Mouse (Mus musculus): ENCODE results near the gene Hivep3. TPM values are rescaled to one million over a fixed set of nuclear protein-coding genes. Genes with fewer than 3 reads are reported as not detected.

Gene Hivep3
- total and polyA plus RNA-seq, 3 experiments = not detected

DNA sequence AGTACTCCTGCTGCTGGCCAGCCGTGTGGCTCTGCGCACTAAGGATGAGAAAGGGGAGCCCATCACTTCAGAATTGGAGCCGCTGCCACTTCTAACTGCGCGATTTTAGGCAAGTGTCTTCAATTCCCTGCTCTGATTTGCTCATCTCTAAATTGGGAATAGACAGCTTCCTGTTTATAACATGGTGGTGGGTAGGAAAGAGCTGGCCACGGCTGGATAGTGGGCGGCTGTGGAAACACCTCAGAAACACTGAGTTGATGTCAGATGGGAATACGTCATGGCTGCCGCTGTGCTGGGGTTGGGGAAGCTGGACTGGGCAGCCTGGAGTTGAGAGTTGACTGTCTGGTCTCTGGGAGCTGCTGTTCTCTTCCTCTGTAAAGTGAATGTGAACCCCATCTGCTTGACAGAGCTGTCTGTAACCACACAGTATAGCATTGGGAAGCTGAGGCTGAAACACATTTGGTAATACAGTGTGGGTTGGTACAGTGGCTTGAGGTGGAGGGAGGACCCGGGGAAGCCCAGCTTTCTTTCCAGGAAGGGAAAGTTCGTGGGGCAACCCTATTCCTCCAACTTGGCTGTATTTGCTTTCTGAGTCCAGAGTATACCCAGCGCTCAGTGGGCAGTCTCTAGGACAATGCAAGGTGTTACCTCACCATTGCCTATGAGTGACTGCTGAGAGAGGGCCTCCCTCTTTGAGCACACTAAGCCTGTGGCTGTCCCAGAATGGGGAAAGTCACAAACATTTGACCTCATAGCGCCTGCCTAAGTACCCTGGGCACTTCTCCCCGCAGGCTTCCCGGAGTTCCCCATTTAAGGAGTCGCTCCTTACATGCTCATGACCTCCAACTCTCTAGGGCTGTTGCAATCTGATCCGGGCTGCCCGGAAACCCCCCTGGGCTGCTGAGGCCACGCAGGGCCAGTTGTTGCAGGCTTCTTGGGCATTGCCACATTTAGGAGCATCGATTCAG lies 232.8 kb downstream of the Hivep3 start:
- no peaks in the 10 kb centered on the region for H3K36me3 ChIP-seq (ENCODE audit: control insufficient read depth in 1 of 2, insufficient read depth in 2 of 2, low read length in 2 of 2)
- H3K9me3 ChIP-seq (replicated peaks; ENCODE audit: insufficient read depth, low read length) = no peaks in the 10 kb centered on the region
- no peaks in the 10 kb centered on the region for H3K27me3 ChIP-seq (ENCODE audit: control insufficient read depth in 1 of 2, insufficient read depth in 2 of 2, low read length in 2 of 2)
- no peak overlapping the region for H3K4me3 ChIP-seq (ENCODE audit: control insufficient read depth in 1 of 2, insufficient read depth in 1 of 2, low read depth in 2 of 2, low read length in 2 of 2)
- H3K9ac ChIP-seq (ENCODE audit: control insufficient read depth, low read depth, low read length, poor library complexity, severe bottlenecking) = no peak overlapping the region
- DNase-seq (ENCODE audit: low read depth, low spot score) = no peak
- no peak overlapping the region for H3K27ac ChIP-seq (ENCODE audit: control insufficient read depth, low read depth, low read length)
- no peaks in the 10 kb centered on the region for H3K4me1 ChIP-seq (ENCODE audit: control insufficient read depth in 1 of 2, insufficient read depth in 2 of 2, low read length in 2 of 2)
- TF ChIP-seq CHD1 (IDR thresholded peaks at IDR 0.05; ENCODE audit: low read depth, low read length) = no peak
- TF ChIP-seq TBP (IDR thresholded peaks at IDR 0.05; ENCODE audit: low read depth, low read length) = no peak
- no peak for TF ChIP-seq USF2 (IDR thresholded peaks at IDR 0.05; ENCODE audit: borderline replicate concordance in 1 of 2, insufficient read depth in 1 of 2, low read depth in 1 of 2, low read length in 2 of 2)
- TF ChIP-seq GATA1 (IDR thresholded peaks at IDR 0.05; ENCODE audit: low read depth, low read length) = no peak
- TF ChIP-seq SMC3 (IDR thresholded peaks at IDR 0.05; ENCODE audit: low read depth, low read length) = no peak
- TF ChIP-seq SIN3A (IDR thresholded peaks at IDR 0.05; ENCODE audit: low read length) = no peak
- TF ChIP-seq ZC3H11A (IDR thresholded peaks at IDR 0.05; ENCODE audit: low read depth, low read length) = no peak
- no peak for TF ChIP-seq MYB (IDR thresholded peaks at IDR 0.05; ENCODE audit: low read depth, low read length)
- no peak for TF ChIP-seq MAZ (IDR thresholded peaks at IDR 0.05; ENCODE audit: low read depth, low read length)
- TF ChIP-seq POLR2A (IDR thresholded peaks at IDR 0.05; ENCODE audit: control insufficient read depth in 1 of 2, insufficient read depth in 1 of 2, low read depth in 1 of 2, low read length in 2 of 2, poor library complexity in 1 of 2) = no peak
- no peak for TF ChIP-seq RCOR1 (IDR thresholded peaks at IDR 0.05; ENCODE audit: low read depth, low read length)
- TF ChIP-seq HCFC1 (IDR thresholded peaks at IDR 0.05; ENCODE audit: low read depth, low read length) = no peak
- TF ChIP-seq EP300 (IDR thresholded peaks at IDR 0.05; ENCODE audit: low read depth in 1 of 2, low read length in 2 of 2) = no peak
- TF ChIP-seq RAD21 (IDR thresholded peaks at IDR 0.05; ENCODE audit: low read depth, low read length) = no peak
- TF ChIP-seq CHD2 (IDR thresholded peaks at IDR 0.05; ENCODE audit: low read length) = no peak
- no peak for TF ChIP-seq E2F4 (IDR thresholded peaks at IDR 0.05; ENCODE audit: borderline replicate concordance, low read depth, low read length)
- TF ChIP-seq MAFK (IDR thresholded peaks at IDR 0.05; ENCODE audit: borderline replicate concordance, low read depth, low read length) = no peak
- no peak for TF ChIP-seq ZMIZ1 (IDR thresholded peaks at IDR 0.05; ENCODE audit: low read depth, low read length)
- TF ChIP-seq KAT2A (conservative IDR thresholded peaks at IDR 0.05; ENCODE audit: low read depth, low read length) = no peak
- no peaks in the 10 kb centered on the region for H3K79me2 ChIP-seq (ENCODE audit: control insufficient read depth, insufficient read depth, low read length, poor library complexity)

DNA sequence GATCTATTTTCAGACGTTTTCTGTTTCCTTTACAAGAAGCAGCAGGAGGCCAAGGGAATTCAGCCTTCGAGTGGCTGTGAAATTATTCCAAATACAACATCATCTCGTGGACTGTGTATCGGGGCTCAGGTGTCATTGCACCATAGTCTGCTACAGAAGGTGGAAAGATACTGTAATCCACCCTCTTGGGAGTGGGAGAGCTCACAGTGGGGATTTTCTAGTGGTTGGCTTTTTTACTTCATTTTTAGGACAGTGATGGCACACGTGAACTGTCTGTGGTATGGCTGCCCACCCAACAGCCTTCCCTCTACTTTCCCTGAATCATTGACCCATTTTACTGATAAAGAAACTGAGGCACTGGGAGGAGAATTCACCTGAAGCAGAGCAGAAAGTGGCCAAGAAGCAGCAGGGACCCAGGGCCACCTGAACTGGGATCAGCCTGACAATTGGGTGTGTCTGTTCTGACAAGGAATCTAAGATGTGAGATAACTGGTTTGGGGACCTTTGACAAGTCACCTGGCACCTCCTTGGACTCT lies 233.6 kb downstream of the Hivep3 start:
- H3K4me3 ChIP-seq (ENCODE audit: control insufficient read depth in 1 of 2, insufficient read depth in 1 of 2, low read depth in 2 of 2, low read length in 2 of 2) = no peak overlapping the region
- no peaks in the 10 kb centered on the region for H3K27me3 ChIP-seq (ENCODE audit: control insufficient read depth in 1 of 2, insufficient read depth in 2 of 2, low read length in 2 of 2)
- no peaks in the 10 kb centered on the region for H3K79me2 ChIP-seq (ENCODE audit: control insufficient read depth, insufficient read depth, low read length, poor library complexity)
- no peaks in the 10 kb centered on the region for H3K4me1 ChIP-seq (ENCODE audit: control insufficient read depth in 1 of 2, insufficient read depth in 2 of 2, low read length in 2 of 2)
- H3K36me3 ChIP-seq (ENCODE audit: control insufficient read depth in 1 of 2, insufficient read depth in 2 of 2, low read length in 2 of 2) = no peaks in the 10 kb centered on the region
- no peak overlapping the region for H3K9ac ChIP-seq (ENCODE audit: control insufficient read depth, low read depth, low read length, poor library complexity, severe bottlenecking)
- no peak for DNase-seq (ENCODE audit: low read depth, low spot score)
- H3K9me3 ChIP-seq (replicated peaks; ENCODE audit: insufficient read depth, low read length) = no peaks in the 10 kb centered on the region
- H3K27ac ChIP-seq (ENCODE audit: control insufficient read depth, low read depth, low read length) = no peak overlapping the region
- TF ChIP-seq UBTF (IDR thresholded peaks at IDR 0.05; ENCODE audit: borderline replicate concordance, insufficient read depth, low read depth, low read length) (no peak), NRF1 (IDR thresholded peaks at IDR 0.05; ENCODE audit: insufficient read depth, low read depth, low read length, poor library complexity, severe bottlenecking) (no peak), MYB (IDR thresholded peaks at IDR 0.05; ENCODE audit: low read depth, low read length) (no peak), ZNF384 (IDR thresholded peaks at IDR 0.05; ENCODE audit: low read depth, low read length) (no peak), USF2 (IDR thresholded peaks at IDR 0.05; ENCODE audit: borderline replicate concordance in 1 of 2, insufficient read depth in 1 of 2, low read depth in 1 of 2, low read length in 2 of 2) (no peak), EP300 (IDR thresholded peaks at IDR 0.05; ENCODE audit: low read depth in 1 of 2, low read length in 2 of 2) (no peak), SMC3 (IDR thresholded peaks at IDR 0.05; ENCODE audit: low read depth, low read length) (no peak), CHD1 (IDR thresholded peaks at IDR 0.05; ENCODE audit: low read depth, low read length) (no peak), ZMIZ1 (IDR thresholded peaks at IDR 0.05; ENCODE audit: low read depth, low read length) (no peak), MEF2A (IDR thresholded peaks at IDR 0.05; ENCODE audit: extremely low read depth, insufficient replicate concordance, low read depth, low read length, poor library complexity, severe bottlenecking) (no peak), ZKSCAN1 (IDR thresholded peaks at IDR 0.05; ENCODE audit: low read depth, low read length) (no peak), POLR2AphosphoS5 (IDR thresholded peaks at IDR 0.05; ENCODE audit: borderline replicate concordance, low read depth, low read length) (no peak), MAX (IDR thresholded peaks at IDR 0.05; ENCODE audit: low read length) (no peak), GABPA (IDR thresholded peaks at IDR 0.05; ENCODE audit: low read depth, low read length) (no peak), MAFK (IDR thresholded peaks at IDR 0.05; ENCODE audit: borderline replicate concordance, low read depth, low read length) (no peak), KAT2A (conservative IDR thresholded peaks at IDR 0.05; ENCODE audit: low read depth, low read length) (no peak)

Measured in MEL (cell line).